Mouse (Mus musculus) CH12.LX (cell line): Measurements from ENCODE around the gene Kif1c.

ENCODE experiments used
- CHD1 ChIP-seq: IDR thresholded peaks from 2 replicates; pipeline ENCODE4 v1.6.1; 2012; ENCODE audit warnings: low read depth, low read length, improper control_type of control experiment, inconsistent platforms
- CTCF ChIP-seq, 2 experiments: IDR thresholded peaks in 1 of 2; conservative IDR thresholded peaks in 1 of 2; 2 replicates each; pipeline ENCODE4 v1.5.1; 2011 to 2012; ENCODE audit warnings: low read depth in 2 of 2, low read length in 2 of 2, improper control_type of control experiment in 1 of 2, inconsistent platforms in 1 of 2, mild to moderate bottlenecking in 1 of 2, moderate library complexity in 1 of 2
- EP300 ChIP-seq: IDR thresholded peaks from 2 replicates; pipeline ENCODE4 v1.6.1; 2011; ENCODE audit warnings: low read length, improper control_type of control experiment
- ETS1 ChIP-seq: conservative IDR thresholded peaks from 2 replicates; pipeline ENCODE4 v1.6.1; 2012; ENCODE audit warnings: low read depth, mild to moderate bottlenecking, inconsistent platforms, low read length, improper control_type of control experiment, moderate library complexity
- NELFE ChIP-seq: IDR thresholded peaks from 2 replicates; pipeline ENCODE4 v1.6.1; 2011; ENCODE audit warnings: low read depth, low read length, improper control_type of control experiment
- PAX5 ChIP-seq: IDR thresholded peaks from 2 replicates; pipeline ENCODE4 v1.6.1; 2012; ENCODE audit warnings: low read length, inconsistent platforms, mixed read lengths
- POLR2A ChIP-seq: IDR thresholded peaks from 2 replicates; pipeline ENCODE4 v1.6.1; 2011; ENCODE audit warnings: low read depth, mild to moderate bottlenecking, improper control_type of control experiment, low read length
- POLR2AphosphoS2 ChIP-seq: IDR thresholded peaks from 2 replicates; pipeline ENCODE4 v1.6.1; 2011; ENCODE audit warnings: low read depth, low read length, improper control_type of control experiment
- SIN3A ChIP-seq: IDR thresholded peaks from 2 replicates; pipeline ENCODE4 v1.6.1; 2012; ENCODE audit warnings: low read length, improper control_type of control experiment, inconsistent platforms
- TCF12 ChIP-seq: IDR thresholded peaks from 2 replicates; pipeline ENCODE4 v1.6.1; 2014; ENCODE audit warnings: low read depth, mild to moderate bottlenecking, inconsistent platforms, low read length, improper control_type of control experiment
- UBTF ChIP-seq: IDR thresholded peaks from 2 replicates; pipeline ENCODE4 v1.6.1; 2012; ENCODE audit warnings: low read depth, mild to moderate bottlenecking, inconsistent platforms, low read length, improper control_type of control experiment, moderate library complexity
- ZNF384 ChIP-seq: IDR thresholded peaks from 2 replicates; pipeline ENCODE4 v1.6.1; 2012; ENCODE audit warnings: low read depth, low read length, improper control_type of control experiment, inconsistent platforms

GRCm38 (mm10) chr11:70701221-70701955 is 1.0 kb downstream of the Kif1c start:
- TF ChIP-seq POLR2A: no peak
- TF ChIP-seq EP300: no peak
- no peak for TF ChIP-seq CTCF (conservative IDR thresholded peaks at IDR 0.05 in 1 of 2, IDR thresholded peaks at IDR 0.05 in 1 of 2; ENCODE audit: low read depth in 2 of 2, low read length in 2 of 2)
- no peak for TF ChIP-seq NELFE
- TF ChIP-seq UBTF: no peak
- no peak for TF ChIP-seq TCF12
- no peak for TF ChIP-seq PAX5
- no peak for TF ChIP-seq ETS1
- TF ChIP-seq CHD1: no peak
- no peak for TF ChIP-seq POLR2AphosphoS2
- no peak for TF ChIP-seq ZNF384
- no peak for TF ChIP-seq SIN3A
